Mouse (Mus musculus) erythroid progenitor cell, adult 5-6 weeks (primary cell): ENCODE results near the gene Zfp870. TPM values are rescaled to one million over a fixed set of nuclear protein-coding genes. Genes with fewer than 3 reads are reported as not detected.
"Not testable (repeated sequence)": the region's sequence is repeated elsewhere in the genome, so short reads cannot be mapped to it uniquely, and the experiment has no call there.

ENCODE experiments used
- ATAC-seq: replicated peaks from 2 replicates; pipeline ENCODE4 v1.8.0; 2016; ENCODE audit warnings: moderate number of reproducible peaks, mild to moderate bottlenecking, moderate TSS enrichment, inconsistent platforms; ENCODE audit not compliant: poor library complexity, low FRiP score, severe bottlenecking
- total RNA-seq, 2 experiments: library from RNA; stranded (forward) in 1 of 2; stranded (reverse) in 1 of 2; fragments of 150-400 nt in 1 of 2; fragments of 186-747, 209-891 nt in 1 of 2; gene quantifications; 2 replicates each; pipeline versions ENCODE4 v1.2.3 to v1.2.4; 2015 to 2017; ENCODE audit warnings: low replicate concordance in 2 of 2

The Zfp870 gene
- total RNA-seq, 2 experiments from 2014 or later = 0.83 to 0.84 TPM

GRCm38 (mm10) chr17:32877471-32878171 lies 13.8 kb downstream of the Zfp870 start:
- ATAC-seq = no peak

DNA sequence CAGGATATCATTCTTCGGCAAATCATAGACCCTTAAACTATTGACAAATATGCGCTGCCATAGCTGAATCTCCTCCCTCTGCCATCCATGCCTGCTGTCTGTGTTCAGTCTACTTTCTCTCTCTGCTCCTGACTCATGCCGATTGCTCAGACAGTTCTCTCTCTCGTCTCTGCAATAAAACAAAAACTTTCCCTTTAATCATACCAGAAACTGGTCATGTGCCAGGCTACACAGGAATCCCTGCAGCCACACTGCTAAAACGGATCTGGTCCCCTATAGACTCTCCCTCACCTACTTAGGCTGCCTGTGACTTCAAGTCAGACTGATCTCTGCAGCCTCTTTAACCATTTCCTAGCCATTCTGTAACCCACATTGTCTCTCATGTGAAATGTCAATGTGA lies 18.7 kb downstream of the Zfp870 start:
- ATAC-seq = no peak

DNA sequence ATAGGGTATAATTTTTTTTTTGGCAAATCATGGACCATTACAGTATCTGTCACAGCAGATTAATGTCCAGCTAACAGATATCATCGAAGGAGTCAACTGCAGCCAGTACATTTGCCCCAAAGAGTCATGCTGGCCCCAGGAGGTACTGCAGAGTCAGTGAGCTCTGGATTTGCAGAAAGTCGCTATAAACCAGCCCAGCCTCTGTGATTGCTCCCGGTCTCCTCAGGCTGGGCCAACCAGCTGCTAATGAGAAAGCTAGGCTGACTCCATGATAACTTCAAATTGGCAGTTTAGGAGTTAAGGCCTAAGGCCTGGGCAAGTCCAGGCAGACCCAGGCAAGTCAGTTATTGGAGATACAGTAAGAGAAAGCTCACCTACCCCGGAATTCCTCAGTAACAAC lies 19.4 kb downstream of the Zfp870 start:
- no peak for ATAC-seq

DNA sequence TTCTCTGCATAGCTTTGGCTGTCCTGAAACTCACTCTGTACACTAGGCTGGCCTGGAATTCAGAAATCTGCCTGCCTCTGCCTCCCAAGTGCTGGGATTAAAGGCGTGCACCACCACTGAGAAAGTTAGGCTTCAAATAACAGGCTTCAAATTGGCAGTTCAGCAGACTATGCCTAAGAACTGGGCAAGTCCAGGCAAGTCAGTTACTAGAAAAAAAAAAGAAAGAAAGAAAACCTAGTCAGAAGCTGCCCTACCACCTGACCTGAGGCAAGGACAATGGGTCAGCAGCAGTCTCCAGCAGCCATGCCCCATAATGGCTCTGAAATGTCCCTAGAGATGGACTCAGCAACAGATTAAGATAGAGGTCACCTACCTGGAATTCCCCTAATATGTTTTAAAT lies 20.0 kb downstream of the Zfp870 start:
- ATAC-seq = no peak

DNA sequence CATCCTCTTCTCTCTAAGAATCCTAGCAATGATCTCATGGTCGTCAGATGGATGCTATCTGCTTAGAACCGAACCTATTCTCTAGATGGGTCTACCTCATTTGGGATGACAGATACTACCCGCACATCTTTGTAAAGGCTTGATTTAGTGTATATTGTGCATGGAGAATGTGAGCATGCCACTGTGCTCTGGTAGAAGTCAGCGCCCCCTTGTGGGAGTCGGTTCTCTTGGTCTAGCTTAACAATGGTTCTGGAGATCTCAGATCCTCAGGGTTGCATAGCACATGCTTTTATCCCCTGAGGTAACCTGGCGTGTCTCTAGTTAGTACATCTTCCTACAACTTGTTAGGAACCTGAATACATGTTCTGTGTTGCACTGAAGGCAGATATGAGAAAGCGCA lies 24.2 kb downstream of the Zfp870 start:
- 0 out of 2 replicates have a peak, but pooled peaks have one; percentile 39 for ATAC-seq

- not testable (repeated sequence) for ATAC-seq
Measured at GRCm38 (mm10) chr17:32856713-32857112, 34.7 kb downstream of the Zfp870 start.

GRCm38 (mm10) chr17:32851581-32851980 lies 39.9 kb downstream of the Zfp870 start:
- ATAC-seq = no peak

GRCm38 (mm10) chr17:32841388-32841787 lies 50.1 kb downstream of the Zfp870 start:
- no peak for ATAC-seq

DNA sequence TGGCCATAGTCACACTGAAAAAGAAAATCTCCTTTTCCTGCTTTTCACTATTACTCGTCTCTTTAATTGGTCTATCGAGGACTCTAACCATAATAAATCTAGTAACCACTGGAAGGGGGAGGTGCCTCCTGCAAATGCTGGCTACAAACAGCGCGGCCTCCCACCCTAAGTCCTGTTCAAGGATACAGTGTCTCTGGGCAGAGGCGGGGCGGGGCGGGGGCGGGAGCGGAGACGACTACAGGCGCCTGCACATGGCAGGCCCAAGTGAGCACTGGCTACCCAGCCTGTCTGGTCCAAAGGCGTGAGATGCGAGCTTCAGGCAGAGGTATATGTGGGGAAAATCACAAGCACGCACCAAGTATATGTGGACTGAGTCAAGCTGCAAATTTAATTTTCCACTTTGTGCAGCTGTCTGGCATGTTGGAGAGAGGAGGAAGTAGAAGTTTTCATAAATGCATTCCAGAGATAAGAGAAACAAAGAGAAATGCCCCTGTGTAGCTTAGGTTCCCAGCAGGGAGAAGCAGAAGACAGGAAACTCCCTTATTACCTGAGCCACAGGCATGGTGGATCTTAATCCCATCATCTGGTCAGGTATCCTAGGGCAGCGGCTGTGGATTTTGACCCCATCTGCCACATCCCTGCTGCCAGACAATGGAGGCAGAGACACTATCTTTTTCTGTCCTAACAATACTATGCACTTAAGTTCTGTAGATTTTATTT lies 52.2 kb downstream of the Zfp870 start:
- no peak for ATAC-seq

- no peak for ATAC-seq
Measured at GRCm38 (mm10) chr17:32830418-32830782, 61.0 kb downstream of the Zfp870 start.

- ATAC-seq = peak; percentile 85
Measured at GRCm38 (mm10) chr17:32829540-32830417, 61.7 kb downstream of the Zfp870 start, which contains the start of gene Zfp799. Gene Zfp799, minus strand, starts transcription at chr17:32830261.

Other genes with a start within 250 kb of the Zfp870 start
- not detected in 2 replicates for gene Cyp4f40, start 232.7 kb downstream of the Zfp870 start, total RNA-seq (2015; ENCODE audit: low replicate concordance)
- not detected in 2 replicates for gene Cyp4f40, start 232.7 kb downstream of the Zfp870 start, total RNA-seq (2017; ENCODE audit: low replicate concordance)
- not detected in 2 replicates for gene Cyp4f15, start 206.0 kb downstream of the Zfp870 start, total RNA-seq (2015; ENCODE audit: low replicate concordance)
- gene Cyp4f15, start 206.0 kb downstream of the Zfp870 start, total RNA-seq (2017; ENCODE audit: low replicate concordance) = not detected in 2 replicates
- 67.1 and 71.0 TPM in 2 replicates for gene Zfp871, start 103.4 kb downstream of the Zfp870 start, total RNA-seq (2015; ENCODE audit: low replicate concordance)
- gene Zfp871, start 103.4 kb downstream of the Zfp870 start, total RNA-seq (2017; ENCODE audit: low replicate concordance) = 39.3 and 51.0 TPM in 2 replicates
- gene Zfp811, start 81.7 kb downstream of the Zfp870 start, total RNA-seq (2015; ENCODE audit: low replicate concordance) = 1.3 TPM in 1 of 2 replicates, not detected in the other
- gene Zfp811, start 81.7 kb downstream of the Zfp870 start, total RNA-seq (2017; ENCODE audit: low replicate concordance) = not detected in 2 replicates
- 0.42 and 1.1 TPM in 2 replicates for gene Zfp799, start 61.4 kb downstream of the Zfp870 start, total RNA-seq (2015; ENCODE audit: low replicate concordance)
- gene Zfp799, start 61.4 kb downstream of the Zfp870 start, total RNA-seq (2017; ENCODE audit: low replicate concordance) = 0.45 and 1.4 TPM in 2 replicates
- gene Cyp4f14, start 25.7 kb upstream of the Zfp870 start, total RNA-seq (2015; ENCODE audit: low replicate concordance) = not detected in 2 replicates
- gene Cyp4f14, start 25.7 kb upstream of the Zfp870 start, total RNA-seq (2017; ENCODE audit: low replicate concordance) = not detected in 2 replicates
- gene Cyp4f13, start 55.8 kb upstream of the Zfp870 start, total RNA-seq (2015; ENCODE audit: low replicate concordance) = 3.6 and 14.7 TPM in 2 replicates
- 2.6 and 4.1 TPM in 2 replicates for gene Cyp4f13, start 55.8 kb upstream of the Zfp870 start, total RNA-seq (2017; ENCODE audit: low replicate concordance)
- 5.9 and 13.3 TPM in 2 replicates for gene Zfp472, start 74.2 kb upstream of the Zfp870 start, total RNA-seq (2015; ENCODE audit: low replicate concordance)
- 6.5 and 12.2 TPM in 2 replicates for gene Zfp472, start 74.2 kb upstream of the Zfp870 start, total RNA-seq (2017; ENCODE audit: low replicate concordance)
- 0.72 and 6.3 TPM in 2 replicates for gene Zfp952, start 101.5 kb upstream of the Zfp870 start, total RNA-seq (2015; ENCODE audit: low replicate concordance)
- gene Zfp952, start 101.5 kb upstream of the Zfp870 start, total RNA-seq (2017; ENCODE audit: low replicate concordance) = 2.1 and 2.3 TPM in 2 replicates
- 0.36 and 2.1 TPM in 2 replicates for gene Zfp763, start 141.8 kb upstream of the Zfp870 start, total RNA-seq (2015; ENCODE audit: low replicate concordance)
- 2.8 and 3.3 TPM in 2 replicates for gene Zfp763, start 141.8 kb upstream of the Zfp870 start, total RNA-seq (2017; ENCODE audit: low replicate concordance)
- not detected in 2 replicates for gene 4921501E09Rik, start 176.4 kb upstream of the Zfp870 start, total RNA-seq (2015; ENCODE audit: low replicate concordance)
- gene 4921501E09Rik, start 176.4 kb upstream of the Zfp870 start, total RNA-seq (2017; ENCODE audit: low replicate concordance) = not detected in 2 replicates
- 0.72 TPM in 1 of 2 replicates, not detected in the other for gene Zfp563, start 197.7 kb upstream of the Zfp870 start, total RNA-seq (2015; ENCODE audit: low replicate concordance)
- gene Zfp563, start 197.7 kb upstream of the Zfp870 start, total RNA-seq (2017; ENCODE audit: low replicate concordance) = 0.98 and 1.7 TPM in 2 replicates
- not detected in 2 replicates for gene Morc2b, start 248.0 kb upstream of the Zfp870 start, total RNA-seq (2015; ENCODE audit: low replicate concordance)
- 0.51 TPM in 1 of 2 replicates, not detected in the other for gene Morc2b, start 248.0 kb upstream of the Zfp870 start, total RNA-seq (2017; ENCODE audit: low replicate concordance)